Mouse (Mus musculus) heart, embryonic 12.5 days (tissue): ENCODE measurements around the gene Endou. TPM values are rescaled to one million over a fixed set of nuclear protein-coding genes. Genes with fewer than 3 reads are reported as not detected.

Experiments
- ATAC-seq: fragments of 200-750 bp; cut with Nextera tagmentation; 2 replicates; pipeline ENCODE4 v1.8.0; 2017; ENCODE audit warnings: moderate TSS enrichment, moderate library complexity; ENCODE audit not compliant: insufficient number of reproducible peaks, low FRiP score
- H3K27ac ChIP-seq: fragments of 300-500 bp; sonication (generic); 2 replicates; pipeline ENCODE4 v1.5.1; 2016; ENCODE audit warnings: mild to moderate bottlenecking, moderate library complexity; ENCODE audit not compliant: poor library complexity, severe bottlenecking
- H3K27me3 ChIP-seq: fragments of 300-500 bp; sonication (generic); replicated peaks from 2 replicates; pipeline ENCODE4 v1.6.1; 2016; ENCODE audit warnings: mild to moderate bottlenecking, moderate library complexity
- H3K36me3 ChIP-seq: fragments of 300-500 bp; sonication (generic); 2 replicates; pipeline ENCODE4 v1.6.1; 2016; ENCODE audit warnings: mild to moderate bottlenecking, moderate library complexity
- H3K4me1 ChIP-seq: fragments of 300-500 bp; sonication (generic); replicated peaks from 2 replicates; pipeline ENCODE4 v1.6.1; 2016; ENCODE audit warnings: mild to moderate bottlenecking
- H3K4me2 ChIP-seq: fragments of 300-500 bp; sonication (generic); 2 replicates; pipeline ENCODE4 v1.6.1; 2016; ENCODE audit warnings: mild to moderate bottlenecking, moderate library complexity
- H3K4me3 ChIP-seq: fragments of 300-500 bp; sonication (generic); 2 replicates; pipeline ENCODE4 v1.5.1; 2016; ENCODE audit warnings: mild to moderate bottlenecking
- H3K9ac ChIP-seq: fragments of 300-500 bp; sonication (generic); 2 replicates; pipeline ENCODE4 v1.6.1; 2016; ENCODE audit warnings: mild to moderate bottlenecking, moderate library complexity
- H3K9me3 ChIP-seq: fragments of 300-500 bp; sonication (generic); replicated peaks from 2 replicates; pipeline ENCODE4 v1.6.1; 2016; ENCODE audit warnings: mild to moderate bottlenecking, moderate library complexity
- WGBS: fragments of 180-500 bp; shearing (Covaris S2); methylation state at CpG from one replicate; pipeline ENCODE4 v1.1.7; 2016; 5-methylcytosine and 5-hydroxymethylcytosine counted together
- polyA plus RNA-seq: library from polyadenylated mRNA; unstranded; fragments of >200 nt; fragmentation: Nextera tagmentation; extraction: Ambion mirVana; gene quantifications from 2 replicates; pipeline ENCODE4 v1.2.1, GENCODE M21; 2016

Gene Endou
- polyA plus RNA-seq, 1 experiment from 2014 or later: 0.14 TPM

- Histone ChIP-seq H3K36me3 (peaks cover 30% of the 10 kb centered on the region), H3K9ac (peak overlapping the region; percentile 13; the same call in 1 of the 2 replicates), H3K27me3 (no peaks in the 10 kb centered on the region), H3K4me1 (peaks cover 85% of the 10 kb centered on the region), H3K4me2 (no peak overlapping the region), H3K27ac (no peak overlapping the region), H3K4me3 (no peak overlapping the region), H3K9me3 (no peaks in the 10 kb centered on the region)
- 62% methylated on average over 10 of the region's 10 CpGs for WGBS
- no peak for ATAC-seq
Measured at GRCm38 (mm10) chr15:97745331-97745730, 14.2 kb upstream of the Endou start.

- Histone ChIP-seq H3K9me3 (no peaks in the 10 kb centered on the region), H3K4me3 (no peak overlapping the region), H3K4me2 (no peak overlapping the region), H3K27me3 (no peaks in the 10 kb centered on the region), H3K4me1 (peaks cover 81% of the 10 kb centered on the region), H3K36me3 (peaks cover 30% of the 10 kb centered on the region), H3K27ac (no peak overlapping the region; the same call in 1 of the 2 replicates), H3K9ac (peak overlapping the region; percentile 13; the same call in 1 of the 2 replicates)
- WGBS: 59% methylated on average over 10 of the region's 10 CpGs
- peak; percentile 15; the same call in 1 of the 2 replicates for ATAC-seq
Measured at GRCm38 (mm10) chr15:97744930-97745329, 13.8 kb upstream of the Endou start.

- no peak for ATAC-seq
- H3K4me1 ChIP-seq: peaks cover 72% of the 10 kb centered on the region
Measured at GRCm38 (mm10) chr15:97743961-97744525, 12.9 kb upstream of the Endou start.

GRCm38 (mm10) chr15:97743210-97743609, 12.1 kb upstream of the Endou start:
- Histone ChIP-seq H3K9me3 (peaks cover 2% of the 10 kb centered on the region; the same call in 1 of the 2 replicates), H3K36me3 (peaks cover 21% of the 10 kb centered on the region), H3K4me3 (no peak overlapping the region), H3K4me2 (no peak overlapping the region), H3K27me3 (no peaks in the 10 kb centered on the region), H3K9ac (0 out of 2 replicates have a peak overlapping the region, but pooled peaks have one; percentile 1), H3K4me1 (peaks cover 64% of the 10 kb centered on the region), H3K27ac (no peak overlapping the region)
- WGBS: 74% methylated on average over 5 of the region's 5 CpGs
- no peak for ATAC-seq

More at GRCm38 (mm10) chr15:97743961-97744525, 12.9 kb upstream of the Endou start:
- Histone ChIP-seq H3K9ac (peak overlapping the region; percentile 48; the same call in 1 of the 2 replicates), H3K9me3 (peaks cover 2% of the 10 kb centered on the region; the same call in 1 of the 2 replicates), H3K4me2 (no peak overlapping the region), H3K4me3 (no peak overlapping the region), H3K27me3 (no peaks in the 10 kb centered on the region), H3K36me3 (peaks cover 27% of the 10 kb centered on the region), H3K27ac (peak overlapping the region; percentile 39; the same call in 1 of the 2 replicates)
- WGBS: 46% methylated on average over 11 of the region's 12 CpGs

- ATAC-seq: no peak
- Histone ChIP-seq H3K9ac (no peak overlapping the region), H3K4me3 (no peak overlapping the region), H3K27me3 (no peaks in the 10 kb centered on the region), H3K9me3 (peaks cover 4% of the 10 kb centered on the region), H3K27ac (peak overlapping the region; percentile 72), H3K4me2 (no peak overlapping the region), H3K36me3 (peaks cover 20% of the 10 kb centered on the region), H3K4me1 (peaks cover 60% of the 10 kb centered on the region)
- WGBS: 56% methylated on average over 4 of the region's 4 CpGs
Measured at GRCm38 (mm10) chr15:97742600-97742999, 11.5 kb upstream of the Endou start.

- H3K9me3 ChIP-seq: peaks cover 6% of the 10 kb centered on the region
- WGBS: 33% methylated on average over 7 of the region's 7 CpGs
- no peak overlapping the region for H3K4me3 ChIP-seq
- H3K4me1 ChIP-seq: peaks cover 57% of the 10 kb centered on the region
- no peak overlapping the region for H3K4me2 ChIP-seq
- H3K9ac ChIP-seq: no peak overlapping the region
- H3K36me3 ChIP-seq: peaks cover 18% of the 10 kb centered on the region
- no peaks in the 10 kb centered on the region for H3K27me3 ChIP-seq
- no peak for ATAC-seq
- peak overlapping the region; percentile 72 for H3K27ac ChIP-seq
Measured at GRCm38 (mm10) chr15:97742074-97742473, 10.9 kb upstream of the Endou start.

- Histone ChIP-seq H3K4me3 (no peak overlapping the region), H3K9me3 (peaks cover 6% of the 10 kb centered on the region), H3K36me3 (peaks cover 14% of the 10 kb centered on the region), H3K27ac (peak overlapping the region; percentile 72), H3K4me2 (no peak overlapping the region), H3K9ac (no peak overlapping the region), H3K27me3 (no peaks in the 10 kb centered on the region), H3K4me1 (peaks cover 54% of the 10 kb centered on the region)
- ATAC-seq: no peak
- 69% methylated on average over 12 of the region's 12 CpGs for WGBS
Measured at GRCm38 (mm10) chr15:97741662-97742061, 10.5 kb upstream of the Endou start.

GRCm38 (mm10) chr15:97740283-97740732, 9.2 kb upstream of the Endou start:
- H3K27me3 ChIP-seq: no peaks in the 10 kb centered on the region
- H3K36me3 ChIP-seq: peaks cover 11% of the 10 kb centered on the region
- ATAC-seq: no peak
- H3K9me3 ChIP-seq: peaks cover 6% of the 10 kb centered on the region
- H3K4me2 ChIP-seq: no peak overlapping the region
- H3K4me1 ChIP-seq: peaks cover 46% of the 10 kb centered on the region
- H3K4me3 ChIP-seq: no peak overlapping the region
- no peak overlapping the region for H3K27ac ChIP-seq
- 84% methylated on average over 9 of the region's 9 CpGs for WGBS
- H3K9ac ChIP-seq: no peak overlapping the region

- peaks cover 34% of the 10 kb centered on the region for H3K4me1 ChIP-seq
- H3K9me3 ChIP-seq: peaks cover 6% of the 10 kb centered on the region
- H3K4me2 ChIP-seq: no peak overlapping the region
- H3K27me3 ChIP-seq: no peaks in the 10 kb centered on the region
- no peak for ATAC-seq
- 78% methylated on average over 7 of the region's 7 CpGs for WGBS
- H3K9ac ChIP-seq: no peak overlapping the region
- no peak overlapping the region for H3K27ac ChIP-seq
- peaks cover 6% of the 10 kb centered on the region; the same call in 1 of the 2 replicates for H3K36me3 ChIP-seq
- H3K4me3 ChIP-seq: no peak overlapping the region
Measured at GRCm38 (mm10) chr15:97738923-97739322, 7.8 kb upstream of the Endou start.

- Histone ChIP-seq H3K27me3 (no peaks in the 10 kb centered on the region), H3K27ac (no peak overlapping the region), H3K36me3 (no peaks in the 10 kb centered on the region), H3K9me3 (peaks cover 5% of the 10 kb centered on the region; the same call in 1 of the 2 replicates), H3K9ac (no peak overlapping the region), H3K4me1 (peaks cover 8% of the 10 kb centered on the region; the same call in 1 of the 2 replicates), H3K4me2 (no peak overlapping the region), H3K4me3 (no peak overlapping the region)
- 89% methylated on average over 11 of the region's 11 CpGs for WGBS
- ATAC-seq: no peak
Measured at GRCm38 (mm10) chr15:97731988-97732387, 849 bp upstream of the Endou start.

- Histone ChIP-seq H3K36me3 (no peaks in the 10 kb centered on the region), H3K27me3 (no peaks in the 10 kb centered on the region), H3K27ac (no peak overlapping the region), H3K9me3 (peaks cover 5% of the 10 kb centered on the region; the same call in 1 of the 2 replicates), H3K4me2 (no peak overlapping the region), H3K9ac (no peak overlapping the region), H3K4me3 (no peak overlapping the region), H3K4me1 (peaks cover 8% of the 10 kb centered on the region; the same call in 1 of the 2 replicates)
- no peak for ATAC-seq
- 34% methylated on average over 6 of the region's 6 CpGs for WGBS
Measured at GRCm38 (mm10) chr15:97730365-97730764, 774 bp downstream of the Endou start.
